Mouse (Mus musculus) myocyte (in vitro differentiated cells): ENCODE measurements around the gene Tcf12. TPM values are rescaled to one million over a fixed set of nuclear protein-coding genes. Genes with fewer than 3 reads are reported as not detected.
A peak's percentile ranks its signal among the peaks of the same experiment; 100 is the strongest.

ENCODE experiments used
- H3K27me3 ChIP-seq: one replicate; pipeline ENCODE4 v1.6.1; 2011; ENCODE audit not compliant: control insufficient read depth, insufficient read depth, insufficient read length
- H3K36me3 ChIP-seq: one replicate; pipeline ENCODE4 v1.6.1; 2011; ENCODE audit not compliant: control insufficient read depth, insufficient read depth
- H3K4me2 ChIP-seq: one replicate; pipeline ENCODE4 v1.6.1; 2011; ENCODE audit warnings: low read depth, control low read depth
- H3K4me3 ChIP-seq: one replicate; pipeline ENCODE4 v1.5.1; 2011; ENCODE audit warnings: mild to moderate bottlenecking, control low read depth, moderate library complexity
- H3K79me2 ChIP-seq: one replicate; pipeline ENCODE4 v1.6.1; 2011; ENCODE audit not compliant: control insufficient read depth, insufficient read depth
- H3ac ChIP-seq: one replicate; pipeline ENCODE4 v1.6.1; 2011; ENCODE audit not compliant: control insufficient read depth, insufficient read length
- CEBPB ChIP-seq: IDR thresholded peaks from 2 replicates; pipeline ENCODE4 v1.6.1; 2011; ENCODE audit warnings: mild to moderate bottlenecking, moderate library complexity; ENCODE audit not compliant: poor library complexity, insufficient read depth, severe bottlenecking
- E2F4 ChIP-seq: IDR thresholded peaks from one replicate; pipeline ENCODE4 v1.6.1; 2011; ENCODE audit warnings: mild to moderate bottlenecking, control low read depth, moderate library complexity; ENCODE audit not compliant: insufficient read depth
- MAX ChIP-seq: IDR thresholded peaks from one replicate; pipeline ENCODE4 v1.6.1; 2011; ENCODE audit warnings: low read depth, mild to moderate bottlenecking, control low read depth
- MYOD1 ChIP-seq, 3 experiments: IDR thresholded peaks; one replicate each; pipeline ENCODE4 v1.6.1; 2011; ENCODE audit warnings: control low read depth in 2 of 3, low read depth in 2 of 3, mild to moderate bottlenecking in 2 of 3, moderate library complexity in 1 of 3; ENCODE audit not compliant: insufficient read length in 2 of 3, control insufficient read depth in 1 of 3
- MYOG ChIP-seq, 3 experiments: IDR thresholded peaks; one replicate each; pipeline ENCODE4 v1.6.1; 2011; ENCODE audit warnings: control low read depth in 2 of 3, low read depth in 2 of 3, mild to moderate bottlenecking in 2 of 3; ENCODE audit not compliant: insufficient read length in 2 of 3, control insufficient read depth in 1 of 3, insufficient read depth in 1 of 3
- POLR2A ChIP-seq: IDR thresholded peaks from one replicate; pipeline ENCODE4 v1.6.1; 2011; ENCODE audit warnings: low read depth, mild to moderate bottlenecking, control low read depth, moderate library complexity; ENCODE audit not compliant: insufficient read length
- POLR2AphosphoS2 ChIP-seq: IDR thresholded peaks from one replicate; pipeline ENCODE4 v1.6.1; 2011; ENCODE audit warnings: low read depth, control low read depth; ENCODE audit not compliant: insufficient read length
- REST ChIP-seq: IDR thresholded peaks from one replicate; pipeline ENCODE4 v1.6.1; 2011; ENCODE audit warnings: mild to moderate bottlenecking, control low read depth, moderate library complexity; ENCODE audit not compliant: insufficient read depth, insufficient read length
- SRF ChIP-seq: IDR thresholded peaks from one replicate; pipeline ENCODE4 v1.6.1; 2011; ENCODE audit warnings: low read depth; ENCODE audit not compliant: control insufficient read depth, insufficient read length
- TCF12 ChIP-seq: IDR thresholded peaks from one replicate; pipeline ENCODE4 v1.6.1; 2011; ENCODE audit warnings: mild to moderate bottlenecking, control low read depth; ENCODE audit not compliant: poor library complexity, insufficient read depth, severe bottlenecking
- TCF3 ChIP-seq: IDR thresholded peaks from one replicate; pipeline ENCODE4 v1.6.1; 2011; ENCODE audit warnings: low read depth, control low read depth; ENCODE audit not compliant: insufficient read length
- USF1 ChIP-seq: IDR thresholded peaks from one replicate; pipeline ENCODE4 v1.6.1; 2011; ENCODE audit warnings: low read depth, mild to moderate bottlenecking, control low read depth, moderate library complexity
- polyA plus RNA-seq: library from polyadenylated mRNA; unstranded; fragments of >200 nt; fragmentation: generic; extraction: Trizol; gene quantifications from one replicate; pipeline ENCODE4 v1.2.1, GENCODE M21; 2012; ENCODE audit warnings: missing spikeins

The Tcf12 gene
- polyA plus RNA-seq, 1 experiment = 34.6 TPM

DNA sequence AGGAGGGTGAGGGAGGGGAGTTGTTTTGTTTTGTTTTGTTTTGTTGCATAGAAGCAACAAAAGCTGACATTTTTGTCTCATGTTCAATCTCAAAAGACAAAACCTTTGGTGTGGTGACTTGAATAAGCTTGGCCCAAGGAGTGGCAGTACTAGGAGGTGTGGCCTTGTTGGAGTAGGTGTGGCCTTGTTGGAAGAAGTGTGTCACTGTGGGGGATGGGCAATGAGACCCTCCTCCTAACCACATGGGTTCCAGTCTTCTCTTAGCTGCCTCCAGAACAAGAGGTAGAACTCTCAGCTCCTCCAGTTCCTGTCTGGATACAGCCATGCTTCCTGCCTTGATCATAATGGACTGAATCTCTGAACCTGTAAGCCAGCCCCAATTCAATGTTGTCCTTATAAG, 26.2 kb upstream of the Tcf12 start:
- Histone ChIP-seq H3K4me3 (no peak overlapping the region), H3K27me3 (no peaks in the 10 kb centered on the region), H3K79me2 (no peaks in the 10 kb centered on the region), H3K36me3 (no peaks in the 10 kb centered on the region), H3ac (no peak overlapping the region), H3K4me2 (no peak overlapping the region)
- TF ChIP-seq SRF = no peak
- no peak for TF ChIP-seq MYOD1 (IDR thresholded peaks at IDR 0.05; ENCODE audit: control insufficient read depth in 1 of 3, insufficient read length in 2 of 3, low read depth in 2 of 3)
- TF ChIP-seq CEBPB = no peak

DNA sequence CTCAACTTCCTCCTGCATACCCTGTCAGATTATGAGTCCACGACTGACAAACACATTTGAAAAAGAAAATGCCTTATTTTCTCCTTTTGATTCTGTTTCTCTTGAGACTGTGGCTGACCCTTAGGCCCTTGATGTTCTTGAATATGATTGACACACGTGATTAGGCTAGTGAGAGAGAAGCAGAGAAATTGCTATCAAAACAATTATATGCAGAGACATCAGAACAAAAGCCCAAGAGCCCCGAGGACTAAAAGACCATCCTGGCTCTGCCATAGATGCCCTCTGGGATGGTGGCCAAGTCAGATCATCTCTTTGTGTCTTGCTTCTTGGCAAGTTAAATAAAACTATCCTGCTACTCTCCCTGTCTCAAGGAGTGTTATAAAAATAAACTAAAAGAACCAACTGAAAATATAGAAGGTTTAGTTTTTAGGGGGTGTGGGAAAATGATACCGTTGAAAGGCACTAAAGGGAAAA, 22.1 kb upstream of the Tcf12 start:
- H3K27me3 ChIP-seq = no peaks in the 10 kb centered on the region
- peak overlapping the region; percentile 35 for H3K4me3 ChIP-seq
- no peaks in the 10 kb centered on the region for H3K36me3 ChIP-seq
- no peak for TF ChIP-seq REST
- TF ChIP-seq TCF3 = no peak
- TF ChIP-seq USF1 = no peak
- TF ChIP-seq POLR2A = no peak
- TF ChIP-seq MAX = no peak
- TF ChIP-seq MYOG (IDR thresholded peaks at IDR 0.05; ENCODE audit: control insufficient read depth in 1 of 3, insufficient read depth in 1 of 3, insufficient read length in 2 of 3, low read depth in 2 of 3) = no peak
- TF ChIP-seq POLR2AphosphoS2 = no peak
- no peak for TF ChIP-seq SRF
- no peak for TF ChIP-seq CEBPB
- no peak for TF ChIP-seq TCF12
- TF ChIP-seq MYOD1 (IDR thresholded peaks at IDR 0.05; ENCODE audit: control insufficient read depth in 1 of 3, insufficient read length in 2 of 3, low read depth in 2 of 3) = no peak
- no peak for TF ChIP-seq E2F4
- H3K4me2 ChIP-seq = peak overlapping the region; percentile 91
- no peaks in the 10 kb centered on the region for H3K79me2 ChIP-seq
- no peak overlapping the region for H3ac ChIP-seq

DNA sequence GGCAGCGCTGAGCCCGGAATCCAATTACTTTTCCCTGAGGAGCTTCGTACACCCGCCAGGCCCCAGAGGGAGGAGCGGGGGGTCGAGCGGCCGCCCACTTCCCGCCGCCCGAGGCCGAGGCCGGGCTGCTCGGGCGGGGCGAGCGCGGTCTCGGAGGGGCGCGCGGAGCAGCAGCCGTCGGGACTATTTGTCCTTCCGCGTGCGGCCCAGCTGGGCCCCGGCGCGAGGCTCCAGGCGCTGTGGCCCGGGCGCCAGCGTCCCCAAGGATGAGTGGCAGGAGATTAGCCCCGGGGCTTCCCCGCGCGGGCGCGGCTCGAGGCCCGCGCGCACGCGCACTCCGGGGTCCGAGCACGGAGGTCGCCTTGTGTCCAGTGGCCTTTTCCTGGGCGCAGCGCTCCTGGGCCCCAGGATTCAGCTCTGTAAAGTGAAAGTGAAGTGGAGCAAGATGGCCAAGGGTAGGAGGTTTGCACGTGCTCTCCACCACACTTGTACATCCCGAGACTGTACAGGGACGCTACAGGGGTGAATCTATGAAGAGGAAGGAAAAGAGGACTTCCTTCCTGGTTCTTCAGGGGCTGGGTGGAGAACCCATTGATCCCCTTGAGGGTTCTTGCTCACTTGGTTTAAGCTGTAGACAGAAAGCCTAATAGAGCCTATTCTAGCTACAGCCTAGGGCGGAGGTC, 21.6 kb upstream of the Tcf12 start:
- no peaks in the 10 kb centered on the region for H3K36me3 ChIP-seq
- H3K79me2 ChIP-seq = no peaks in the 10 kb centered on the region
- H3ac ChIP-seq = peak overlapping the region; percentile 20
- TF ChIP-seq POLR2A (peak; percentile 33), MYOG (IDR thresholded peaks at IDR 0.05; ENCODE audit: control insufficient read depth in 1 of 3, insufficient read depth in 1 of 3, insufficient read length in 2 of 3, low read depth in 2 of 3) (peak in 2 of 3 experiments; percentile 61 to 67), POLR2AphosphoS2 (peak; percentile 45), MAX (no peak)
- H3K27me3 ChIP-seq = no peaks in the 10 kb centered on the region
- peak overlapping the region; percentile 97 for H3K4me2 ChIP-seq
- H3K4me3 ChIP-seq = peak overlapping the region; percentile 35

DNA sequence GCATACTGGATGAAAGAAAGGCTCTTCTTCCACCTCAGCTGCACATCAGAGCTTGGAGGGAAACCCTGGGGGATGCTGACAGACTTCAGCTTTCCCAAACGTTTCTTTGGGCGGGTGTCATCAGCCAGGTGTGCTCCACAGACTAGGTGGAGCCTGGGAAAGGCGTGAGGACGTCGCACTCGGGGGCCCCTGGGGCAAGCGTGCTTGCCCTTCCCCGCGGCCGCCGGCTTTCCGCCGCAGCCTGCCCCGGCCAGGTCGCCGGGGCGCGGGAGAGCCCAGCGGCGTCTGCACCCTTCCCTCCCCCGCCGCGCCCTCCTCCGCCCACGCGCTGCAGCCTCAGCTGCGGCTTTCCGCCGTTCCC, 21.0 kb upstream of the Tcf12 start:
- H3ac ChIP-seq = peak overlapping the region; percentile 20
- peak overlapping the region; percentile 35 for H3K4me3 ChIP-seq
- peak overlapping the region; percentile 97 for H3K4me2 ChIP-seq
- peak; percentile 80 for TF ChIP-seq POLR2A
- TF ChIP-seq SRF = no peak
- peak; percentile 63 for TF ChIP-seq POLR2AphosphoS2
- TF ChIP-seq TCF3 = no peak
- no peaks in the 10 kb centered on the region for H3K36me3 ChIP-seq
- no peaks in the 10 kb centered on the region for H3K79me2 ChIP-seq
- no peaks in the 10 kb centered on the region for H3K27me3 ChIP-seq

DNA sequence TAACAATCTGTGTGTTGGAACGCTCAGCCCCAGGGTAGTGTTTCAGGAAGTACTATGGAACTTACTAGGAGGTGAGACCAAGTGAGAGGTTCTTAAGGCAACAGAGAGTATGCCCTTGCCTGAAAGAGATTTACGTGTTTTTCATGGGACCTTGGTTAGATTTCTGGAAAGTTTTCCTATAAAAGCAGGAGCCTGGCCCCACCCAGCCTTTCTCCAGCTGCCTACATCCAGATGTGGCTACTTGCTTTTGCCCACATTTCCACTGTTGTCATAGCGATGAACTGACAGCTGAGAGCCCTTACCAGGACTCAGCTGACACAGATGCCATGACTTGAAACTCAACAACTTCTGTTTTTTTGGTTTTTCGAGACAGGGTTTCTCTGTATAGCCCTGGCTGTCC, 18.2 kb upstream of the Tcf12 start:
- H3K4me3 ChIP-seq = no peak overlapping the region
- no peaks in the 10 kb centered on the region for H3K79me2 ChIP-seq
- no peak overlapping the region for H3ac ChIP-seq
- H3K36me3 ChIP-seq = no peaks in the 10 kb centered on the region
- H3K4me2 ChIP-seq = peak overlapping the region; percentile 12
- TF ChIP-seq USF1 (no peak), MYOG (IDR thresholded peaks at IDR 0.05; ENCODE audit: control insufficient read depth in 1 of 3, insufficient read depth in 1 of 3, insufficient read length in 2 of 3, low read depth in 2 of 3) (no peak), TCF12 (no peak), SRF (no peak), MYOD1 (IDR thresholded peaks at IDR 0.05; ENCODE audit: control insufficient read depth in 1 of 3, insufficient read length in 2 of 3, low read depth in 2 of 3) (peak in 1 of 3 experiments; percentile 7)
- no peaks in the 10 kb centered on the region for H3K27me3 ChIP-seq

DNA sequence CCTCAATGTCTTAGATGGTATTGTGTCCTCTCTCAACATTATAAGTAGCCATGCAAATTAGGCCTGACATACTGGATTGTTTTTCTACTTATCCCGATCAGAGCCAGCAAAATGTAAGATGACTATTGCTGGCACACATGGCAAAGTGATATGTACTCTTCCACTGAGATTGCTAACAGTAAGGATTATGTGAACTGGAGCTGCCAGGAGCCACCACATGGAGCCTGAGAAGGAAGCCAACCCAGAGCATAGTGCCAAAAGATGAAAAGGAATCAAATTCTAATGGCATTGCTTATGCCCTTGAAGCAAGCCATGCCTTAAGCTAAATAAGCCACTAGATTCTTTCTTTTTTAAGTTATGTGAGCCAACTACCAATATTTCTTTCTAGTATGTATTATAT, 13.8 kb upstream of the Tcf12 start:
- Histone ChIP-seq H3K27me3 (no peaks in the 10 kb centered on the region), H3K36me3 (no peaks in the 10 kb centered on the region), H3K4me2 (no peak overlapping the region), H3K79me2 (no peaks in the 10 kb centered on the region), H3K4me3 (no peak overlapping the region), H3ac (no peak overlapping the region)
- TF ChIP-seq TCF3 (no peak), TCF12 (no peak), POLR2A (no peak), MYOG (IDR thresholded peaks at IDR 0.05; ENCODE audit: control insufficient read depth in 1 of 3, insufficient read depth in 1 of 3, insufficient read length in 2 of 3, low read depth in 2 of 3) (no peak), CEBPB (no peak), MYOD1 (IDR thresholded peaks at IDR 0.05; ENCODE audit: control insufficient read depth in 1 of 3, insufficient read length in 2 of 3, low read depth in 2 of 3) (no peak), SRF (no peak), REST (no peak), POLR2AphosphoS2 (no peak), MAX (no peak), USF1 (no peak), E2F4 (no peak)
